9 mouse cellular contexts compared by ENCODE assay signal in genomic region chr11:46236976-46237375, GRCm38 (mm10). TPM values are rescaled to one million over a fixed set of nuclear protein-coding genes. Genes with fewer than 3 reads are reported as not detected.
DNase-seq lines count a peak whose midpoint lies in the region; ATAC-seq lines count a peak whose summit lies in the region.
"Had no signal": no experiment of that assay in that cellular context is flagged by ENCODE, and none has a peak within 500 bp of the region (broad histone marks: within the 10 kb centered on the region; RNA-seq: fewer than 3 reads in every experiment).

No protein-coding gene starts in this region.

- peak; percentile 78 for DNase-seq in intestine, embryonic 14.5 days (ENCODE audit: low spot score)
- DNase-seq in NIH3T3 (ENCODE audit: low read depth) = peak; percentile 74
- DNase-seq in cerebellum, adult 9-10 months = peak; percentile 76
- peak; percentile 20 for DNase-seq in hindlimb bud, embryonic 11.5 days (ENCODE audit: extremely low spot score, low read depth, low spot score)
- peak; percentile 82 for DNase-seq in limb, embryonic 11.5 days (ENCODE audit: low spot score)
- peak; percentile 59 for DNase-seq in right cerebral cortex, postnatal 25 days

- no peak overlapping the region for H3K27ac ChIP-seq in intestine, embryonic 14.5 days (ENCODE audit: low read depth)
- no peak overlapping the region for H3K27ac ChIP-seq in intestine, embryonic 16.5 days (ENCODE audit: low read length)
- no peak overlapping the region for H3K27ac ChIP-seq in limb, embryonic 11.5 days (replicated peaks; ENCODE audit: low read depth, low read length)
- H3K27ac ChIP-seq: embryonic facial prominence, embryonic 15.5 days had no signal

- peaks cover 9% of the 10 kb centered on the region; the same call in 1 of the 2 replicates for H3K36me3 ChIP-seq in intestine, embryonic 14.5 days (ENCODE audit: control insufficient read depth, insufficient read depth, low read length)
- no peaks in the 10 kb centered on the region for H3K36me3 ChIP-seq in intestine, embryonic 16.5 days (ENCODE audit: control insufficient read depth, insufficient read depth, low read length)
- no peaks in the 10 kb centered on the region; the same call in 1 of the 2 replicates for H3K36me3 ChIP-seq in limb, embryonic 11.5 days (ENCODE audit: control insufficient read depth, insufficient read depth, low read length)
- H3K36me3 ChIP-seq: embryonic facial prominence, embryonic 15.5 days had no signal

- no peaks in the 10 kb centered on the region for H3K9me3 ChIP-seq in intestine, embryonic 14.5 days (ENCODE audit: control insufficient read depth, low read length)
- no peaks in the 10 kb centered on the region for H3K9me3 ChIP-seq in intestine, embryonic 16.5 days (ENCODE audit: control insufficient read depth, low read length)
- no peaks in the 10 kb centered on the region for H3K9me3 ChIP-seq in limb, embryonic 11.5 days (ENCODE audit: control insufficient read depth, low read length)
- H3K9me3 ChIP-seq: embryonic facial prominence, embryonic 15.5 days had no signal

- no peak for ATAC-seq in intestine, embryonic 14.5 days (replicated peaks; ENCODE audit: low FRiP score, low TSS enrichment, low read depth)
- ATAC-seq in intestine, embryonic 16.5 days = no peak
- no peak for ATAC-seq in limb, embryonic 11.5 days (ENCODE audit: insufficient number of reproducible peaks, low FRiP score, low TSS enrichment, low read depth)
- no peak for ATAC-seq in erythroid progenitor cell, adult 5-6 weeks (replicated peaks; ENCODE audit: low FRiP score, poor library complexity, severe bottlenecking)

- 38% methylated on average over 4 of the region's 4 CpGs for WGBS in intestine, embryonic 14.5 days
- WGBS in intestine, embryonic 16.5 days = 44% methylated on average over 4 of the region's 4 CpGs
- 40% methylated on average over 4 of the region's 4 CpGs for WGBS in limb, embryonic 11.5 days

- H3K9ac ChIP-seq in intestine, embryonic 14.5 days (ENCODE audit: low read length) = no peak overlapping the region
- no peak overlapping the region for H3K9ac ChIP-seq in intestine, embryonic 16.5 days (ENCODE audit: low read depth, low read length)
- no peak overlapping the region for H3K9ac ChIP-seq in limb, embryonic 11.5 days (ENCODE audit: low read length)
- H3K9ac ChIP-seq: embryonic facial prominence, embryonic 15.5 days had no signal

- no peak overlapping the region for H3K4me2 ChIP-seq in intestine, embryonic 14.5 days (ENCODE audit: low read length)
- no peak overlapping the region for H3K4me2 ChIP-seq in intestine, embryonic 16.5 days (ENCODE audit: low read depth, low read length)
- no peak overlapping the region for H3K4me2 ChIP-seq in limb, embryonic 11.5 days (ENCODE audit: low read depth, severe bottlenecking)
- H3K4me2 ChIP-seq: embryonic facial prominence, embryonic 15.5 days had no signal

- no peaks in the 10 kb centered on the region for H3K27me3 ChIP-seq in intestine, embryonic 14.5 days (replicated peaks; ENCODE audit: control insufficient read depth, insufficient read depth, low read length)
- H3K27me3 ChIP-seq in intestine, embryonic 16.5 days (replicated peaks; ENCODE audit: control insufficient read depth, insufficient read depth, low read length) = no peaks in the 10 kb centered on the region
- H3K27me3 ChIP-seq in limb, embryonic 11.5 days (ENCODE audit: control insufficient read depth, insufficient read depth, low read length) = no peaks in the 10 kb centered on the region
- H3K27me3 ChIP-seq: embryonic facial prominence, embryonic 15.5 days had no signal

- no peak overlapping the region for H3K4me3 ChIP-seq in intestine, embryonic 14.5 days (ENCODE audit: low read depth, low read length)
- H3K4me3 ChIP-seq in intestine, embryonic 16.5 days (ENCODE audit: low read length) = no peak overlapping the region
- H3K4me3 ChIP-seq in limb, embryonic 11.5 days (ENCODE audit: low read depth, low read length) = no peak overlapping the region
- H3K4me3 ChIP-seq: embryonic facial prominence, embryonic 15.5 days had no signal

- no peaks in the 10 kb centered on the region for H3K4me1 ChIP-seq in intestine, embryonic 14.5 days (replicated peaks; ENCODE audit: control insufficient read depth, insufficient read depth, low read length)
- H3K4me1 ChIP-seq in intestine, embryonic 16.5 days (ENCODE audit: control insufficient read depth, insufficient read depth, low read length) = no peaks in the 10 kb centered on the region
- no peaks in the 10 kb centered on the region for H3K4me1 ChIP-seq in limb, embryonic 11.5 days (ENCODE audit: control insufficient read depth, insufficient read depth, low read length)
- H3K4me1 ChIP-seq: embryonic facial prominence, embryonic 15.5 days had no signal

RNA-seq across cellular contexts. Expression of gene Fndc9, which starts 1.6 kb away (rescaled TPM):
- polyA plus RNA-seq in intestine, embryonic 14.5 days (2014; fragmentation: Nextera tagmentation; extraction: Ambion mirVana) = 0.09 and 0.38 TPM in 2 replicates
- 0.09 and 0.15 TPM in 2 replicates for polyA plus RNA-seq in intestine, embryonic 16.5 days (2015; fragmentation: Nextera tagmentation; extraction: Ambion mirVana)
- polyA plus RNA-seq in limb, embryonic 11.5 days (2014; fragmentation: Nextera tagmentation; extraction: Ambion mirVana) = 0.11 and 0.16 TPM in 2 replicates
- not detected in 2 replicates for total RNA-seq in erythroid progenitor cell, adult 5-6 weeks (2015; ENCODE audit: low replicate concordance)
- total RNA-seq in erythroid progenitor cell, adult 5-6 weeks (2017; ENCODE audit: low replicate concordance) = not detected in 2 replicates

Comparison
In these comparisons a context has a peak if more than half of its experiments do, and no peak if none do; other contexts are left out.
1. DNase-seq: peak in every context shown above with its lines; median percentile 82 in limb, embryonic 11.5 days; 78 in intestine, embryonic 14.5 days; 76 in cerebellum, adult 9-10 months; 74 in NIH3T3; 59 in right cerebral cortex, postnatal 25 days; 20 in hindlimb bud, embryonic 11.5 days.